Mouse (Mus musculus) intestine, embryonic 16.5 days (tissue): Measurements from ENCODE around the gene Slc25a44. TPM values are rescaled to one million over a fixed set of nuclear protein-coding genes. Genes with fewer than 3 reads are reported as not detected.
"Not testable (repeated sequence)": the region's sequence is repeated elsewhere in the genome, so short reads cannot be mapped to it uniquely, and the experiment has no call there.

Experiments
- ATAC-seq: fragments of 200-750 bp; cut with Nextera tagmentation; 2 replicates; pipeline ENCODE4 v1.8.0; 2017; ENCODE audit warnings: moderate TSS enrichment, moderate library complexity
- H3K27ac ChIP-seq: fragments of 300-500 bp; sonication (generic); 2 replicates; pipeline ENCODE4 v1.5.1; 2014; ENCODE audit warnings: mild to moderate bottlenecking, low read length
- H3K27me3 ChIP-seq: fragments of 300-500 bp; sonication (generic); replicated peaks from 2 replicates; pipeline ENCODE4 v1.6.1; 2014; ENCODE audit warnings: low read length, control low read depth, mixed read lengths; ENCODE audit not compliant: control insufficient read depth, insufficient read depth
- H3K36me3 ChIP-seq: fragments of 300-500 bp; sonication (generic); 2 replicates; pipeline ENCODE4 v1.6.1; 2014; ENCODE audit warnings: low read length, control low read depth; ENCODE audit not compliant: control insufficient read depth, insufficient read depth
- H3K4me1 ChIP-seq: fragments of 300-500 bp; sonication (generic); 2 replicates; pipeline ENCODE4 v1.6.1; 2014; ENCODE audit warnings: low read length, control low read depth, mixed read lengths; ENCODE audit not compliant: control insufficient read depth, insufficient read depth
- H3K4me2 ChIP-seq: fragments of 300-500 bp; sonication (generic); 2 replicates; pipeline ENCODE4 v1.6.1; 2014; ENCODE audit warnings: low read depth, low read length, control low read depth
- H3K4me3 ChIP-seq: fragments of 300-500 bp; sonication (generic); 2 replicates; pipeline ENCODE4 v1.5.1; 2014; ENCODE audit warnings: mild to moderate bottlenecking, low read length
- H3K9ac ChIP-seq: fragments of 300-500 bp; sonication (generic); 2 replicates; pipeline ENCODE4 v1.6.1; 2014; ENCODE audit warnings: low read depth, low read length
- H3K9me3 ChIP-seq: fragments of 300-500 bp; sonication (generic); 2 replicates; pipeline ENCODE4 v1.6.1; 2016; ENCODE audit warnings: low read length, control low read depth; ENCODE audit not compliant: control insufficient read depth
- WGBS: fragments of 180-500 bp; shearing (Covaris S2); extraction: QIAGEN DNeasy Blood & Tissue Kit; methylation state at CpG from one replicate; pipeline ENCODE4 v1.1.7; 2014; 5-methylcytosine and 5-hydroxymethylcytosine counted together
- polyA plus RNA-seq: library from polyadenylated mRNA; unstranded; fragments of >200 nt; fragmentation: Nextera tagmentation; extraction: Ambion mirVana; gene quantifications from 2 replicates; pipeline ENCODE4 v1.2.1, GENCODE M21; 2015

Gene Slc25a44
- polyA plus RNA-seq, 1 experiment from 2014 or later: 20.4 TPM

GRCm38 (mm10) chr3:88382383-88382782, 42.6 kb downstream of the Slc25a44 start:
- H3K27me3 ChIP-seq, H3K4me3 ChIP-seq, H3K27ac ChIP-seq, H3K9ac ChIP-seq, H3K9me3 ChIP-seq, H3K4me1 ChIP-seq, H3K36me3 ChIP-seq, H3K4me2 ChIP-seq: not testable (repeated sequence)
- ATAC-seq: peak; percentile 12; the same call in 1 of the 2 replicates
- 15% methylated on average over 1 of the region's 7 CpGs for WGBS

- peak overlapping the region; percentile 29; the same call in 1 of the 2 replicates for H3K9ac ChIP-seq
- H3K4me2 ChIP-seq: 0 out of 2 replicates have a peak overlapping the region, but pooled peaks have one; percentile 37
- 8% methylated on average over 19 of the region's 22 CpGs for WGBS
- H3K36me3 ChIP-seq, H3K27ac ChIP-seq, H3K9me3 ChIP-seq, H3K4me1 ChIP-seq, H3K27me3 ChIP-seq: not testable (repeated sequence)
- peak; percentile 91 for ATAC-seq
- 0 out of 2 replicates have a peak overlapping the region, but pooled peaks have one; percentile 16 for H3K4me3 ChIP-seq
Observed at GRCm38 (mm10) chr3:88381389-88382315, 43.3 kb downstream of the Slc25a44 start.

- H3K4me1 ChIP-seq, H3K9ac ChIP-seq, ATAC-seq, H3K9me3 ChIP-seq, H3K27me3 ChIP-seq, H3K4me3 ChIP-seq, H3K4me2 ChIP-seq, H3K36me3 ChIP-seq, H3K27ac ChIP-seq: not testable (repeated sequence)
- WGBS: 75% methylated on average over 4 of the region's 5 CpGs
Observed at GRCm38 (mm10) chr3:88378599-88378998, 46.3 kb downstream of the Slc25a44 start, which contains the start of gene Bglap2. Gene Bglap2, minus strand, starts transcription at chr3:88378699.

- not testable (repeated sequence) for H3K27me3 ChIP-seq, H3K9ac ChIP-seq, H3K9me3 ChIP-seq, H3K36me3 ChIP-seq, H3K27ac ChIP-seq, H3K4me3 ChIP-seq, H3K4me1 ChIP-seq
- peak; percentile 42 for ATAC-seq
- peak overlapping the region; percentile 37; the same call in 1 of the 2 replicates for H3K4me2 ChIP-seq
- 19% methylated on average over 5 of the region's 7 CpGs for WGBS
Observed at GRCm38 (mm10) chr3:88376644-88377043, 48.3 kb downstream of the Slc25a44 start.

GRCm38 (mm10) chr3:88375750-88376626, 49.0 kb downstream of the Slc25a44 start:
- H3K4me1 ChIP-seq, H3K9me3 ChIP-seq, H3K27ac ChIP-seq, H3K27me3 ChIP-seq, H3K9ac ChIP-seq, H3K36me3 ChIP-seq, H3K4me3 ChIP-seq: not testable (repeated sequence)
- peak; percentile 96 for ATAC-seq
- WGBS: 8% methylated on average over 17 of the region's 19 CpGs
- H3K4me2 ChIP-seq: peak overlapping the region; percentile 37

GRCm38 (mm10) chr3:88372643-88373042, 52.3 kb downstream of the Slc25a44 start, which contains the start of gene Bglap3:
Gene Bglap3, minus strand, starts transcription at chr3:88372743.
- H3K4me2 ChIP-seq, H3K27me3 ChIP-seq, H3K4me1 ChIP-seq, H3K9me3 ChIP-seq, H3K36me3 ChIP-seq, H3K4me3 ChIP-seq, ATAC-seq, H3K9ac ChIP-seq, H3K27ac ChIP-seq: not testable (repeated sequence)
- 91% methylated on average over 9 of the region's 9 CpGs for WGBS

- WGBS: 89% methylated on average over 7 of the region's 7 CpGs
- H3K9ac ChIP-seq, H3K4me2 ChIP-seq, H3K4me3 ChIP-seq, H3K27ac ChIP-seq, ATAC-seq, H3K9me3 ChIP-seq, H3K36me3 ChIP-seq: not testable (repeated sequence)
- Histone ChIP-seq H3K27me3 (peaks cover 10% of the 10 kb centered on the region), H3K4me1 (peaks cover 14% of the 10 kb centered on the region)
Observed at GRCm38 (mm10) chr3:88368511-88368910, 56.4 kb downstream of the Slc25a44 start.

- H3K4me3 ChIP-seq, H3K36me3 ChIP-seq, H3K4me2 ChIP-seq, H3K27ac ChIP-seq, H3K9ac ChIP-seq, ATAC-seq, H3K9me3 ChIP-seq: not testable (repeated sequence)
- H3K4me1 ChIP-seq: peaks cover 14% of the 10 kb centered on the region
- peaks cover 10% of the 10 kb centered on the region for H3K27me3 ChIP-seq
- WGBS: 52% methylated on average over 3 of the region's 7 CpGs
Observed at GRCm38 (mm10) chr3:88367517-88367916, 57.4 kb downstream of the Slc25a44 start.

GRCm38 (mm10) chr3:88366830-88367428, 58.0 kb downstream of the Slc25a44 start:
- not testable (repeated sequence) for H3K4me3 ChIP-seq, H3K9ac ChIP-seq, H3K9me3 ChIP-seq, H3K36me3 ChIP-seq, H3K27ac ChIP-seq
- peaks cover 10% of the 10 kb centered on the region for H3K27me3 ChIP-seq
- H3K4me1 ChIP-seq: peaks cover 14% of the 10 kb centered on the region
- peak overlapping the region; percentile 30 for H3K4me2 ChIP-seq
- WGBS: 4% methylated on average over 19 of the region's 22 CpGs
- ATAC-seq: peak; percentile 76
